Mouse (Mus musculus) kidney, embryonic 16.5 days (tissue): Measurements from ENCODE around the gene Enpep. TPM values are rescaled to one million over a fixed set of nuclear protein-coding genes. Genes with fewer than 3 reads are reported as not detected.

ENCODE experiments used
- ATAC-seq: fragments of 200-750 bp; cut with Nextera tagmentation; 2 replicates; pipeline ENCODE4 v1.8.0; 2017; ENCODE audit warnings: moderate TSS enrichment; ENCODE audit not compliant: low FRiP score, low TSS enrichment
- H3K27ac ChIP-seq: fragments of 300-500 bp; sonication (generic); 2 replicates; pipeline ENCODE4 v1.5.1; 2014; ENCODE audit warnings: low read length
- H3K27me3 ChIP-seq: fragments of 300-500 bp; sonication (generic); 2 replicates; pipeline ENCODE4 v1.6.1; 2014; ENCODE audit warnings: low read length, control low read depth, mixed read lengths; ENCODE audit not compliant: insufficient read depth
- H3K36me3 ChIP-seq: fragments of 300-500 bp; sonication (generic); 2 replicates; pipeline ENCODE4 v1.6.1; 2014; ENCODE audit warnings: low read length, control low read depth, mixed read lengths; ENCODE audit not compliant: insufficient read depth
- H3K4me1 ChIP-seq: fragments of 300-500 bp; sonication (generic); 2 replicates; pipeline ENCODE4 v1.6.1; 2014; ENCODE audit warnings: low read length, control low read depth, mixed read lengths; ENCODE audit not compliant: insufficient read depth
- H3K4me2 ChIP-seq: fragments of 300-500 bp; sonication (generic); replicated peaks from 2 replicates; pipeline ENCODE4 v1.6.1; 2014; ENCODE audit warnings: low read depth, low read length
- H3K4me3 ChIP-seq: fragments of 300-500 bp; sonication (generic); 2 replicates; pipeline ENCODE4 v1.5.1; 2014; ENCODE audit warnings: mild to moderate bottlenecking, low read length
- H3K9ac ChIP-seq: fragments of 300-500 bp; sonication (generic); replicated peaks from 2 replicates; pipeline ENCODE4 v1.6.1; 2014; ENCODE audit warnings: low read length
- H3K9me3 ChIP-seq: fragments of 300-500 bp; sonication (generic); 2 replicates; pipeline ENCODE4 v1.6.1; 2016; ENCODE audit warnings: low read length, control low read depth
- WGBS: fragments of 180-500 bp; shearing (Covaris S2); extraction: QIAGEN DNeasy Blood & Tissue Kit; methylation state at CpG from one replicate; pipeline ENCODE4 v1.1.7; 2014; 5-methylcytosine and 5-hydroxymethylcytosine counted together
- polyA plus RNA-seq: library from polyadenylated mRNA; unstranded; fragments of >200 nt; fragmentation: Nextera tagmentation; extraction: Ambion mirVana; gene quantifications from 2 replicates; pipeline ENCODE4 v1.2.1, GENCODE M21; 2015

Enpep gene
- polyA plus RNA-seq, 1 experiment from 2014 or later = 116 TPM

- Histone ChIP-seq H3K36me3 (no peaks in the 10 kb centered on the region), H3K4me2 (no peak overlapping the region), H3K4me3 (no peak overlapping the region), H3K9ac (no peak overlapping the region), H3K27ac (no peak overlapping the region), H3K4me1 (peaks cover 8% of the 10 kb centered on the region; the same call in 1 of the 2 replicates), H3K27me3 (peaks cover 75% of the 10 kb centered on the region), H3K9me3 (no peaks in the 10 kb centered on the region)
- no peak for ATAC-seq
- WGBS = 6% methylated on average over 6 of the region's 6 CpGs
Observed at GRCm38 (mm10) chr3:129226681-129227080, 105.8 kb downstream of the Enpep start.

GRCm38 (mm10) chr3:129225577-129226289 lies 106.8 kb downstream of the Enpep start:
- WGBS = 3% methylated on average over 11 of the region's 13 CpGs
- Histone ChIP-seq H3K4me2 (no peak overlapping the region), H3K27ac (no peak overlapping the region), H3K9me3 (no peaks in the 10 kb centered on the region), H3K36me3 (no peaks in the 10 kb centered on the region), H3K4me3 (peak overlapping the region; percentile 35; the same call in 1 of the 2 replicates), H3K9ac (no peak overlapping the region), H3K4me1 (peaks cover 8% of the 10 kb centered on the region; the same call in 1 of the 2 replicates), H3K27me3 (peaks cover 85% of the 10 kb centered on the region)
- peak; percentile 46; the same call in 1 of the 2 replicates for ATAC-seq

- Histone ChIP-seq H3K36me3 (no peaks in the 10 kb centered on the region), H3K9me3 (no peaks in the 10 kb centered on the region), H3K27me3 (peaks cover 90% of the 10 kb centered on the region), H3K4me1 (peaks cover 8% of the 10 kb centered on the region; the same call in 1 of the 2 replicates), H3K27ac (peak overlapping the region; percentile 41), H3K9ac (peak overlapping the region; percentile 49), H3K4me3 (peak overlapping the region; percentile 35), H3K4me2 (peak overlapping the region; percentile 22)
- peak; percentile 81 for ATAC-seq
- WGBS = under 1% methylated on average over 40 of the region's 40 CpGs
Observed at GRCm38 (mm10) chr3:129224806-129225576, 107.5 kb downstream of the Enpep start.

- ATAC-seq = no peak
- H3K4me2 ChIP-seq = peak overlapping the region; percentile 22
- H3K27me3 ChIP-seq = peaks cover 91% of the 10 kb centered on the region
- peak overlapping the region; percentile 35 for H3K4me3 ChIP-seq
- H3K9ac ChIP-seq = peak overlapping the region; percentile 49
- no peaks in the 10 kb centered on the region for H3K9me3 ChIP-seq
- WGBS = 2% methylated on average over 26 of the region's 26 CpGs
- H3K36me3 ChIP-seq = no peaks in the 10 kb centered on the region
- peaks cover 8% of the 10 kb centered on the region; the same call in 1 of the 2 replicates for H3K4me1 ChIP-seq
- peak overlapping the region; percentile 41 for H3K27ac ChIP-seq
Observed at GRCm38 (mm10) chr3:129223964-129224805, 108.3 kb downstream of the Enpep start.

GRCm38 (mm10) chr3:129223401-129223800 lies 109.1 kb downstream of the Enpep start:
- under 1% methylated on average over 6 of the region's 6 CpGs for WGBS
- H3K4me1 ChIP-seq = peaks cover 8% of the 10 kb centered on the region; the same call in 1 of the 2 replicates
- peak overlapping the region; percentile 22 for H3K4me2 ChIP-seq
- no peaks in the 10 kb centered on the region for H3K36me3 ChIP-seq
- no peaks in the 10 kb centered on the region for H3K9me3 ChIP-seq
- ATAC-seq = no peak
- peaks cover 91% of the 10 kb centered on the region for H3K27me3 ChIP-seq
- peak overlapping the region; percentile 12; the same call in 1 of the 2 replicates for H3K4me3 ChIP-seq
- H3K9ac ChIP-seq = no peak overlapping the region
- 0 out of 2 replicates have a peak overlapping the region, but pooled peaks have one; percentile 41 for H3K27ac ChIP-seq

- 2% methylated on average over 21 of the region's 21 CpGs for WGBS
- Histone ChIP-seq H3K4me3 (peak overlapping the region; percentile 23), H3K27ac (no peak overlapping the region), H3K9me3 (no peaks in the 10 kb centered on the region), H3K4me1 (peaks cover 8% of the 10 kb centered on the region; the same call in 1 of the 2 replicates), H3K9ac (no peak overlapping the region), H3K36me3 (no peaks in the 10 kb centered on the region), H3K4me2 (peak overlapping the region; percentile 34), H3K27me3 (peaks cover 91% of the 10 kb centered on the region)
- no peak for ATAC-seq
Observed at GRCm38 (mm10) chr3:129222448-129223290, 109.9 kb downstream of the Enpep start.

GRCm38 (mm10) chr3:129221380-129222260 lies 110.9 kb downstream of the Enpep start:
- Histone ChIP-seq H3K36me3 (no peaks in the 10 kb centered on the region), H3K27me3 (peaks cover 90% of the 10 kb centered on the region), H3K27ac (peak overlapping the region; percentile 68), H3K9ac (peak overlapping the region; percentile 38; the same call in 1 of the 2 replicates), H3K4me3 (peak overlapping the region; percentile 10), H3K4me2 (peak overlapping the region; percentile 16; the same call in 1 of the 2 replicates), H3K4me1 (peaks cover 8% of the 10 kb centered on the region; the same call in 1 of the 2 replicates), H3K9me3 (no peaks in the 10 kb centered on the region)
- WGBS = 3% methylated on average over 27 of the region's 27 CpGs
- ATAC-seq = no peak
